Mouse (Mus musculus): Measurements from ENCODE around the gene Elk4. TPM values are rescaled to one million over a fixed set of nuclear protein-coding genes. Genes with fewer than 3 reads are reported as not detected.

The Elk4 gene
- polyA plus RNA-seq, 1 experiment from 2014 or later, result 22.0 TPM

DNA sequence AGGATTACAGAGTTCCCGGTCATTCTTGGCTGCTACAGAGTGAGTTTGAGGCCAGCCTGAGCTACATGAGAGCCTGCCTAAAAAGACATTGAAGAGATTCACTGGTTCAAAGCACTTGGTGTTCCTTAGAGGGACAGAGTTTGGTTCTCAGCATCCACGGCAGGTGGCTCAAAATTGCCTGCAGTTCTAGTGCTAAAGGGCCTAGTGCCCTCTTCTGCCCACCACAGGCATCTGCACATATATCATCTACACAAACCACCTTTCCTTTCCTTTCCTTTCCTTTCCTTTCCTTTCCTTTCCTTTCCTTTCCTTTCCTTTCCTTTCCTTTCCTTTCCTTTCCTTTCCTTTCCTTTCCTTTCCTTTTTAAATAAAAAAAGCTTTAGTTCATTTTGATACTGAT lies 23.2 kb downstream of the Elk4 start:
- H3K9me3 ChIP-seq (replicated peaks; ENCODE audit: low read length), result no peaks in the 10 kb centered on the region
- H3K36me3 ChIP-seq (ENCODE audit: insufficient read depth, low read length), result peaks cover 53% of the 10 kb centered on the region
- ATAC-seq (replicated peaks; ENCODE audit: low FRiP score, low read depth) (no peak), DNase-seq (ENCODE audit: low spot score) (no peak)
- H3K27ac ChIP-seq, result no peak overlapping the region
- H3K9ac ChIP-seq (ENCODE audit: low read depth, low read length), result no peak overlapping the region
- TF ChIP-seq CTCF (IDR thresholded peaks at IDR 0.05; ENCODE audit: low read depth), result peak; percentile 59
- H3K4me2 ChIP-seq (ENCODE audit: low read length), result no peak overlapping the region
- no peaks in the 10 kb centered on the region for H3K27me3 ChIP-seq (ENCODE audit: insufficient read depth, low read length)
- no peaks in the 10 kb centered on the region for H3K4me1 ChIP-seq (replicated peaks; ENCODE audit: insufficient read depth, low read length)
- no peak overlapping the region for H3K4me3 ChIP-seq (replicated peaks; ENCODE audit: low read depth, low read length)
- WGBS, result 80% methylated on average over 2 of the region's 2 CpGs

DNA sequence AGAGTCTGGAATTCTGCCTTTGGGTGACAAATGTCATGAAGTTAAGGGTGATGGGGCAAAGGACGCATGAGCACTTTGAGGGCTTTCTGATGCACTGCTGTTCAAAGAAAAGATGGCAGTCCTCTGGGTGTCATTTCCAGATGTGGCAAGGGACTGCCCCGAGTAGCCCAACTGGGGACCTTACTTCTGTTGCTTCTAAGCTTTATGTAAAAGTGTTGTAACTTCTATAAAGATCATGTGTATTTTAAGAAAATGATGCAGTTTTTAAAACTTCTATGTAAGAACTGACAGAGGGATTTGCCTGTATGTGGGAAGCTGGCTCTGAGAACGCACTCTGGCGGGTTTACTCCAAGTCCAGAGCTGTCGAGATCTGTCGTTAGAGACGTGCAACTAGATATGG lies 24.8 kb downstream of the Elk4 start:
- no peak overlapping the region for H3K4me2 ChIP-seq (ENCODE audit: low read length)
- no peak overlapping the region for H3K27ac ChIP-seq
- no peaks in the 10 kb centered on the region for H3K4me1 ChIP-seq (replicated peaks; ENCODE audit: insufficient read depth, low read length)
- H3K27me3 ChIP-seq (ENCODE audit: insufficient read depth, low read length), result no peaks in the 10 kb centered on the region
- H3K9me3 ChIP-seq (replicated peaks; ENCODE audit: low read length), result no peaks in the 10 kb centered on the region
- ATAC-seq (replicated peaks; ENCODE audit: low FRiP score, low read depth) (no peak), DNase-seq (ENCODE audit: low spot score) (no peak)
- 85% methylated on average over 7 of the region's 7 CpGs for WGBS
- no peak overlapping the region for H3K4me3 ChIP-seq (replicated peaks; ENCODE audit: low read depth, low read length)
- H3K36me3 ChIP-seq (ENCODE audit: insufficient read depth, low read length), result peaks cover 49% of the 10 kb centered on the region
- H3K9ac ChIP-seq (ENCODE audit: low read depth, low read length), result no peak overlapping the region
- TF ChIP-seq CTCF (IDR thresholded peaks at IDR 0.05; ENCODE audit: low read depth), result no peak

DNA sequence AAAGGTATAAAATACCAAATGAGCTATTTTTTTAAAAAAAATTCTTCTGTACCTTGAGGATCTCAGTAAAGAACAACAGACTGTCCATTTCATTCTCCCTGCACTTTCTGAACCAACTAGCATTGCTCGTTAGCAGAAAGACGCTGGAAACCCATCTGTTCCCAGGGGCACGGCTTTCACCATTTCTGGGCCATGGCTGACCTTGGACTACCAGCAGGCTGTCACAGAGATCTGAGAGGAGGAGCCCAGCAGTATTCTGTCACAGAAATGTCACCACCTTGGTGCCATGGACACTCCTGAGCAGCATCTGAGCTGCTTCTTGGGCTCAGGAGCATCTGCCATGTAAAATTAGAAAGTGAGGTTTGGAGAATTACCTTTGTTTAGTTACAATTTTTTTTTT lies 30.3 kb downstream of the Elk4 start:
- ATAC-seq (replicated peaks; ENCODE audit: low FRiP score, low read depth), result no peak
- H3K4me3 ChIP-seq (replicated peaks; ENCODE audit: low read depth, low read length), result no peak overlapping the region
- H3K27me3 ChIP-seq (ENCODE audit: insufficient read depth, low read length), result no peaks in the 10 kb centered on the region
- no peak overlapping the region for H3K4me2 ChIP-seq (ENCODE audit: low read length)
- H3K9me3 ChIP-seq (replicated peaks; ENCODE audit: low read length), result no peaks in the 10 kb centered on the region
- WGBS, result 80% methylated on average over 3 of the region's 3 CpGs
- H3K9ac ChIP-seq (ENCODE audit: low read depth, low read length), result no peak overlapping the region
- no peak for DNase-seq (ENCODE audit: low spot score)
- peaks cover 16% of the 10 kb centered on the region; the same call in 1 of the 2 replicates for H3K36me3 ChIP-seq (ENCODE audit: insufficient read depth, low read length)
- TF ChIP-seq CTCF (IDR thresholded peaks at IDR 0.05; ENCODE audit: low read depth), result no peak
- H3K4me1 ChIP-seq (replicated peaks; ENCODE audit: insufficient read depth, low read length), result no peaks in the 10 kb centered on the region
- H3K27ac ChIP-seq, result no peak overlapping the region

DNA sequence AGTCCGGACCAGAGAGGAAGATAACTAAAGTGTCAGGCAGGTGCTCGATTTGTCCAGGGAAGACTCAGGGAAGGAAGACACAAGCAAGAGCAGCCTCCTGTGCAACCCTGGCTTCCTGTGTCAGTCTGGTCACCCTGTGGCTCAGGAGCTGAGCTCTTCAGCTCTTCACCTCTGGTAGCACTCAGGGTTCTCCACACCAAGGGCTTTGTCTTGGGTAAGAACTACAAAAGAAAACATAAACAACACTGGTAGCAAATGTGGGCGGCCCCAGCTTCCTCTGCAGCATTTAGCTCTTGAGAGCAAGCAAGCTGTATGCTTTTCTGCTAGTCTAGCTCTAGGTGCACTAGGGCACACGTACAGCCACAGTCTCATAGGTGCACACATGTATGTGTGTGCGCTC lies 31.3 kb downstream of the Elk4 start:
- WGBS, result 74% methylated on average over 5 of the region's 5 CpGs
- ATAC-seq (replicated peaks; ENCODE audit: low FRiP score, low read depth) (no peak), DNase-seq (ENCODE audit: low spot score) (no peak)
- H3K27me3 ChIP-seq (ENCODE audit: insufficient read depth, low read length), result no peaks in the 10 kb centered on the region
- no peak overlapping the region for H3K4me3 ChIP-seq (replicated peaks; ENCODE audit: low read depth, low read length)
- no peak overlapping the region for H3K9ac ChIP-seq (ENCODE audit: low read depth, low read length)
- no peak for TF ChIP-seq CTCF (IDR thresholded peaks at IDR 0.05; ENCODE audit: low read depth)
- H3K4me2 ChIP-seq (ENCODE audit: low read length), result no peak overlapping the region
- no peak overlapping the region for H3K27ac ChIP-seq
- H3K36me3 ChIP-seq (ENCODE audit: insufficient read depth, low read length), result 0 out of 2 replicates have a peak, but pooled peaks cover 7% of the 10 kb centered on the region
- no peaks in the 10 kb centered on the region for H3K4me1 ChIP-seq (replicated peaks; ENCODE audit: insufficient read depth, low read length)
- no peaks in the 10 kb centered on the region for H3K9me3 ChIP-seq (replicated peaks; ENCODE audit: low read length)

DNA sequence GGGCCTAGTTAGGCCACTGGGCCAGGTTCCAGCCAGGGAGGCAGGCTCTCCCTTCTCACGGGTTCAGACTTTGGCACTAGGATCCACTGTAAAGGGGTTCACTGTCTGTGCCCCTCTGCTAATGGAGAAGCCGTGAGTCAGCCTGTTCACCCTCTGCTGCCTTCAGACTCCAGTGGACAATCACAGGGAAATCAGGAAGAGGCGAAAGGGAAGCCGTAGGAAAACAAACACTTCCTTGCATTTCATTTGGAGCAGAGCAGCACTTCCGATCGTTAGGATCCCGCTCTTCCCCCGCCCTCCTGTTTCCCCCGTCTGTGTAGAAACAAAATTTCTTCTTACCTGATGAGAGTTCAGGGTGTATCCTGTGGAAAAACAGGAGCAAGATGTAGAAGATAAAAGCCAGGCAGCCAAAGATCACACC lies 32.8 kb downstream of the Elk4 start:
- Histone ChIP-seq H3K27ac (peak overlapping the region; percentile 71), H3K9ac (ENCODE audit: low read depth, low read length) (no peak overlapping the region), H3K9me3 (replicated peaks; ENCODE audit: low read length) (no peaks in the 10 kb centered on the region), H3K27me3 (ENCODE audit: insufficient read depth, low read length) (no peaks in the 10 kb centered on the region), H3K4me2 (ENCODE audit: low read length) (0 out of 2 replicates have a peak overlapping the region, but pooled peaks have one; percentile 2), H3K4me1 (replicated peaks; ENCODE audit: insufficient read depth, low read length) (no peaks in the 10 kb centered on the region), H3K4me3 (replicated peaks; ENCODE audit: low read depth, low read length) (no peak overlapping the region), H3K36me3 (ENCODE audit: insufficient read depth, low read length) (no peaks in the 10 kb centered on the region)
- ATAC-seq (replicated peaks; ENCODE audit: low FRiP score, low read depth), result no peak
- TF ChIP-seq CTCF (IDR thresholded peaks at IDR 0.05; ENCODE audit: low read depth), result no peak
- DNase-seq (ENCODE audit: low spot score), result peak; percentile 68
- 11% methylated on average over 9 of the region's 9 CpGs for WGBS

DNA sequence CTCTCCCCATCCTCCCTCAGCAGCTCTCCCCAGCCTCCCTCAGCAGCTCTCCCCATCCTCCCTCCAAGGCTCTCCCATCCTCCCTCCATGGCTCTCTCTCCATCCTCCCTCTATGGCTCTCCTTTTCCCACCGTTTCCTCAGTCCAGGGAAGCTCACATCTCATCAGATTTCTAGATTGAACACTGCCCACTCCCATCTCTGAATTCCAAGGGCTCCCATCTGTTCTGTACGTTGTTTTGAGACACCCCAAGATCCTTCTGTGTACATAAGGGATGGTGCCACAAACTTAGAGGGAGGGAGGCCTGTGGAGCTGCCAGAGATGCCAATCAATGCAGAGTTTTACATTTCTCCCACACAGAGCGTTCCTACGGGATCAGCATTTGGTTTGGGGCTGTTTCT lies 36.4 kb downstream of the Elk4 start:
- DNase-seq (ENCODE audit: low spot score) (no peak), ATAC-seq (replicated peaks; ENCODE audit: low FRiP score, low read depth) (no peak)
- Histone ChIP-seq H3K27ac (no peak overlapping the region), H3K4me2 (ENCODE audit: low read length) (no peak overlapping the region), H3K27me3 (ENCODE audit: insufficient read depth, low read length) (no peaks in the 10 kb centered on the region), H3K36me3 (ENCODE audit: insufficient read depth, low read length) (no peaks in the 10 kb centered on the region), H3K4me1 (replicated peaks; ENCODE audit: insufficient read depth, low read length) (no peaks in the 10 kb centered on the region), H3K4me3 (replicated peaks; ENCODE audit: low read depth, low read length) (no peak overlapping the region), H3K9me3 (replicated peaks; ENCODE audit: low read length) (no peaks in the 10 kb centered on the region), H3K9ac (ENCODE audit: low read depth, low read length) (no peak overlapping the region)
- WGBS, result 52% methylated on average over 4 of the region's 4 CpGs
- TF ChIP-seq CTCF (IDR thresholded peaks at IDR 0.05; ENCODE audit: low read depth), result no peak

DNA sequence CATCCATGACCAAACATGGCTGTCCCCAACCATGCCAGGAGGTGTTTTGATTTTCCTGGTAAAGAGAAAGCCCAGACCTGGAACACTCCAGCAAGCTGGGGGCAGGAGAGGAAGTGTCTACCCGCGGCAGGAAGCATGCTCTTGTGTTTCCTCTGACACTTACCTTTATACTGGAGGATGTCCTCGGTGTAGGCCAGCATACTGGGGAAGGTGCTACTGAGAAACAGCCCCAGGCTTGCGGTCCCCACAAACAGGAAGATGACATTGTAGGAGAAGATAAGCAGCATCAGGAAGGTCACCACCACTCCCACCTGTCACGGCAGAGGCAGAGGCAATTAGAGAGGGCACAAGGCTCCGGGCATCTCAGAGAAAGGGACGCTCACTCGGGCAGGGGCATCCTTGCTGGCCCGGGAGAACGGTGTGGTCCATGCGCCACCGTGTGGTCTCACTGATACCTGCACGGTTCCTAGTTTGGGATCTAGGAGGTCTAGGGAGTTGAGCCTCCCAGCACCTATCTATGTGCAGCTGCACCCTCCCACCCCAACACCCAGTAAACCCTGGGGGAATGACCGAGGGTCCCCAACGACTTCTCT lies 38.8 kb downstream of the Elk4 start:
- no peak overlapping the region for H3K27ac ChIP-seq
- no peaks in the 10 kb centered on the region for H3K27me3 ChIP-seq (ENCODE audit: insufficient read depth, low read length)
- no peaks in the 10 kb centered on the region for H3K4me1 ChIP-seq (replicated peaks; ENCODE audit: insufficient read depth, low read length)
- no peaks in the 10 kb centered on the region for H3K36me3 ChIP-seq (ENCODE audit: insufficient read depth, low read length)
- 21% methylated on average over 15 of the region's 15 CpGs for WGBS
- peak; percentile 58; the same call in 1 of the 2 replicates for ATAC-seq (replicated peaks; ENCODE audit: low FRiP score, low read depth)
- no peak overlapping the region for H3K4me3 ChIP-seq (replicated peaks; ENCODE audit: low read depth, low read length)
- DNase-seq (ENCODE audit: low spot score), result peak; percentile 84
- H3K4me2 ChIP-seq (ENCODE audit: low read length), result no peak overlapping the region
- no peaks in the 10 kb centered on the region for H3K9me3 ChIP-seq (replicated peaks; ENCODE audit: low read length)
- peak; percentile 90 for TF ChIP-seq CTCF (IDR thresholded peaks at IDR 0.05; ENCODE audit: low read depth)
- no peak overlapping the region for H3K9ac ChIP-seq (ENCODE audit: low read depth, low read length)

Data from kidney, postnatal 0 days (tissue).